Mouse (Mus musculus): ENCODE measurements at regions not wholly inside any gene's neighbourhood (a gene's known extent, or its start where the extent isn't known, plus 50 kb on each side); places are given as distances from the start of the nearest gene placed in this dataset.

- TF ChIP-seq EP300 (IDR thresholded peaks at IDR 0.05; ENCODE audit: low read depth), result no peak
- no peak for TF ChIP-seq CTCF (IDR thresholded peaks at IDR 0.05; ENCODE audit: low read depth)
Observed at GRCm38 (mm10) chr6:39260480-39260879, 53.9 kb upstream of the Kdm7a start.
